Mouse (Mus musculus): ENCODE results near the gene Col19a1. TPM values are rescaled to one million over a fixed set of nuclear protein-coding genes. Genes with fewer than 3 reads are reported as not detected.

Col19a1 gene
- polyA plus RNA-seq, 1 experiment: 1.2 TPM

DNA sequence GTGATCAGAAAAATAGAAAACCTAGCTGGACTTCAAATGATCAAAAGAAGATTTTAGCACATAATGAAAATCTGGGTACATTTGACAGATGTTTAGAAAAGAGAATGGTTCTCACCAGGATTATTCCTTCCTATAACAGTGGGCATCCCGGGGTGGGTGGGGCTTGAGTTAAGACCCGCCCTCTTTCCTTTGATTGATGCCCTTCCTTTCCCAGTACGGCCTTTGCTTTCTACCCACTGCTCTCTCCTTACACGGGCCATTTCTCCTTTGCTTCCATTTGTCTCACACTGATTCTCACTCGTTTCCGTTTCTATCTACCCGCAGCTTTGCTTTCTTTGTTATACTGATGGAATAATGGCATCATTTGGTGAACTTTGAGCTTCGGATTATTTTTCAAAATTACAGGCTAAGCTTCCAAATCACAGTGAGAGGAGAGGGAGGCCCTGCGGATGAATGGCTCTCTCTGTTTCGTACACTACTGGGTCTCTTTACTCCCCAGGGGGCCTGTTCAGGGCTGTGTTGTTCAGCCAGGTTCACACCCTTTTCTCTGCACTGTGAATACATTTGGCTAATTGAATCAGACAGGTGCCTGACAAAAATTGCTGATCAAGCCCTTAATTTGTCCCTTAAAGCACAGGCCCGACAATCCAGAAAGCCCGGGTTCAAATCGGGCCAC lies 341.4 kb downstream of the Col19a1 start:
- Histone ChIP-seq H3K27ac (ENCODE audit: control insufficient read depth, insufficient read depth, low read depth, low read length, poor library complexity) (no peak overlapping the region), H3K4me3 (replicated peaks; ENCODE audit: control insufficient read depth, low read depth, low read length) (no peak overlapping the region), H3K4me1 (ENCODE audit: control insufficient read depth, insufficient read depth, low read length) (no peaks in the 10 kb centered on the region)
- TF ChIP-seq POLR2A (IDR thresholded peaks at IDR 0.05; ENCODE audit: borderline replicate concordance, control insufficient read depth, low read depth, low read length) (no peak), CTCF (IDR thresholded peaks at IDR 0.05; ENCODE audit: control insufficient read depth, insufficient read depth, low read length) (no peak)
- 71% methylated on average over 13 of the region's 13 CpGs for WGBS

DNA sequence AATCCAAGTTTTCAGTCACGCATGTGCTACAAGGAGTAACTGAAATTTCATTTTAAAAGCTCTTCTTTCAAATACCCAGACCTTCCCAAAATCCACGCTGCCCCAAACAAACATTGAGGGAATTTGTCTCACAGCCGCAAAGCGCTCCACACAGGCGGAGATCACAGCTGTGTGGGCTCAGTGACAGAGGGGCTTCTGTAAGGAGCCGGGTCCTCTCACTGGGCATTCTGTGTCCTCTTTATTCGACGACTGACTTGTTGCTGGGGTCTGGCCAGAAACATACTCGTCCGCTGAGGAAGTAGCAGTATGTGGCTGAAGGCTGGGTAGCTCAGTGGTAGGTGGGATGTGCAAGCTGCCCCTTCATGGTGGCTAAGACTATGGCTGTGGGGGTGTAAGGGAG lies 342.3 kb downstream of the Col19a1 start:
- no peak overlapping the region for H3K4me3 ChIP-seq (replicated peaks; ENCODE audit: control insufficient read depth, low read depth, low read length)
- no peak overlapping the region for H3K27ac ChIP-seq (ENCODE audit: control insufficient read depth, insufficient read depth, low read depth, low read length, poor library complexity)
- no peak for TF ChIP-seq POLR2A (IDR thresholded peaks at IDR 0.05; ENCODE audit: borderline replicate concordance, control insufficient read depth, low read depth, low read length)
- no peak for TF ChIP-seq CTCF (IDR thresholded peaks at IDR 0.05; ENCODE audit: control insufficient read depth, insufficient read depth, low read length)
- WGBS: 85% methylated on average over 10 of the region's 10 CpGs
- no peaks in the 10 kb centered on the region for H3K4me1 ChIP-seq (ENCODE audit: control insufficient read depth, insufficient read depth, low read length)

DNA sequence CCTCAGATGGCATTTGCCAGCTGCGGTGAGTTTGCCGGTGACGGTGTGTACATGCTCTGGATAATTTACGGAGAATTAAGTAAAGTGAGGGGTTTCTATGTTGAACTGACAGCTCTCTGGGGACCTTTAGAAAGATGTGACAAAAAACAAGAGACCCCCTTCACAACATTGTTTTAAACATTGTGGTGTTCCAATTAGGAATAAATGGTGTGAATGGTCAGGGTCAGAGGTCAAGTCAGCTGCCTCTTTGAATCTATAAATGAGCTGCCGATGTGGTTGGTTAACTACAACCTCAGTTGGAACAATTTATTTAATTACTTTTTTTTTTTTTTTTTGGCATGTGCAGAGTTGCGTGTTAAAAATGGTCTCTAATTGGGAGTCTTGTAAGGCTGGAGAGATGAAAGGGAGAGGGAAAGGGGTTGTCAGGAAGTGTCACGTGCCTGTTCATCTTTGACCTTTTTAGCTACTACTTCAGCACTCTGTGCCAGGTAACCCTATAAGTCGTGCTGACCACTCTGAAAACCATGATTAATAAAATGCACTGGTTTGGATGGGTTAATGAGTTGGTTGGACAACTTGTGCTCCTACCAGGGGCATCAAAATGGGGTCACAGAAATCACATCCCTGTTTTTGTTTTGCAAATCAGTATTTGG lies 347.1 kb downstream of the Col19a1 start:
- TF ChIP-seq POLR2A (IDR thresholded peaks at IDR 0.05; ENCODE audit: borderline replicate concordance, control insufficient read depth, low read depth, low read length) (no peak), CTCF (IDR thresholded peaks at IDR 0.05; ENCODE audit: control insufficient read depth, insufficient read depth, low read length) (no peak)
- Histone ChIP-seq H3K4me3 (replicated peaks; ENCODE audit: control insufficient read depth, low read depth, low read length) (no peak overlapping the region), H3K27ac (ENCODE audit: control insufficient read depth, insufficient read depth, low read depth, low read length, poor library complexity) (no peak overlapping the region), H3K4me1 (ENCODE audit: control insufficient read depth, insufficient read depth, low read length) (no peaks in the 10 kb centered on the region)
- 82% methylated on average over 8 of the region's 8 CpGs for whole genome bisulfite sequencing

DNA sequence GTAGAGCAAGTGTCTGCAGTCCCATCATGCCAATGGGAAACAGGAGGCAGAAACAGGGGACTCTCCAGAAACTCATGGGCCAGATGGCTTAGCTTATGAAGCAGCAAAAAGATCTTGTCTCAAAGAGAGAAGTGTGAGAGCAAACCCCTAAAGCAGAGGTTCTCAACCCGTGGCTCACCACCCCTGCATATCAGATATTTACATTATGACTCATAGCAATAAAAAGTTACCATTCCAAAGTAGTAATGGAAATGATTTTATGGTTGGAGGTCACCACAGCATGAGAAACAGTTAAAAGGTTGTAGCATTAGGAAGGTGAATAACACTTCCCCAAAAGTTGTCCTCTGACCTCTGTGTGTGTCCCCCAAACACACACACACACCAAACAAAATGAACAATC lies 350.9 kb downstream of the Col19a1 start:
- 67% methylated on average over 1 of the region's 1 CpGs for WGBS
- Histone ChIP-seq H3K4me1 (ENCODE audit: control insufficient read depth, insufficient read depth, low read length) (no peaks in the 10 kb centered on the region), H3K27ac (ENCODE audit: control insufficient read depth, insufficient read depth, low read depth, low read length, poor library complexity) (no peak overlapping the region), H3K4me3 (replicated peaks; ENCODE audit: control insufficient read depth, low read depth, low read length) (no peak overlapping the region)
- TF ChIP-seq POLR2A (IDR thresholded peaks at IDR 0.05; ENCODE audit: borderline replicate concordance, control insufficient read depth, low read depth, low read length): no peak
- no peak for TF ChIP-seq CTCF (IDR thresholded peaks at IDR 0.05; ENCODE audit: control insufficient read depth, insufficient read depth, low read length)

DNA sequence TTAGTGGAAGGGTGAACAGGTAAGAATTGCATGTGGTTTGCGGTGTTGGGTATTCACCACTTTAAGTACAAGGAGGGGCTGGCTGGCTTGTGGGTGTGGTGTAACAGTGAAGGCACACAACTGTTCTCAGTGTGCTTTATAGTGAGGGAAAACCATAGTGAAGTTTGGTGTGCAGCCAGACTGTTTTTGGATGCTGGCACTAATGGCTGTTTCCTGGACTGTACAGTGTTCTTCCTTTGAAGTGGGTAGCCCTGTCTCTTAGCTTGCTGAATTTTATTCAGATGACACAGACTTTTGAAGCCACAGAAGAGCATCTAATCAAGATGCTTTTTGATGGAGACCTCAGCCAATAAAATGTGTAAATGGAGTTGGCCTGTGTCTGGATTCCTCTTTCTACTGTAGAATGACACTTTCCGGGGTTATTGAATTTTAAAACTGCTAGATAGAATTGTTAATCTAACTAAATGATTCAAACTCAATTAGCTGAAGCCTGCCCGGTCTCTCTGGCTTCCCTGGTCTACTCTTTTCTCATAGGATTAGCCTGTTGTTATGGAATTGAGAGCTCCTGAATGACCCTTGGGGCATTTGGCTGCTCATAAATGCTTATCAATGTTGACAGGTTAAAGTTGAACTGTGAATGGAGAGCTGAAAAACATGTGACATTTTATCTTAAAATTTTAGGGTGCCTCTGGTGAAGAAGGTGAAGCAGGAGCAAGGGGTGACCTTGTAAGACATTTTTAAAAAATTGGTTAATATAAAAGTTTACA lies 355.6 kb downstream of the Col19a1 start:
- no peak for TF ChIP-seq CTCF (IDR thresholded peaks at IDR 0.05; ENCODE audit: control insufficient read depth, insufficient read depth, low read length)
- no peak for TF ChIP-seq POLR2A (IDR thresholded peaks at IDR 0.05; ENCODE audit: borderline replicate concordance, control insufficient read depth, low read depth, low read length)
- Histone ChIP-seq H3K4me3 (replicated peaks; ENCODE audit: control insufficient read depth, low read depth, low read length) (no peak overlapping the region), H3K27ac (ENCODE audit: control insufficient read depth, insufficient read depth, low read depth, low read length, poor library complexity) (no peak overlapping the region), H3K4me1 (ENCODE audit: control insufficient read depth, insufficient read depth, low read length) (no peaks in the 10 kb centered on the region)
- WGBS: 67% methylated on average over 3 of the region's 3 CpGs

DNA sequence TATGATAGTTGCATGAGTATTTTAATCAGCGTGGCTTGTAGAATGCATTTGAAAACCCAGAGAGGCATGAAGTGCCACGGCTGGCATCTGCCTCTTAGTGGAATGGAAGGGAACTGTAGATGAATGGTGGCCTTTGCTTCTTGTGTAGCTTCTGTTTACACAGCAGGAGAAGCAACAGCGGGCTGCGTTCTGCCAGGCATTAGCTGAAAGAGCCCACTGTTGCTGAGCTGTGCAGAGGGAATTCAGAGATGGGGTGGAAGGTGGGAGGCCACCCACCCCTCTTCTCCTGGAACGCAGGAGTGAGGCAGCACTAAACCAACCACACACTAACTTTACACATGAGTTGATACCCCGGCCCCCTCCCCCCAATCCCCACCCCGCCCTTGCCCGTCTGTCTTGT lies 356.8 kb downstream of the Col19a1 start:
- Histone ChIP-seq H3K4me1 (ENCODE audit: control insufficient read depth, insufficient read depth, low read length) (no peaks in the 10 kb centered on the region), H3K4me3 (replicated peaks; ENCODE audit: control insufficient read depth, low read depth, low read length) (no peak overlapping the region), H3K27ac (ENCODE audit: control insufficient read depth, insufficient read depth, low read depth, low read length, poor library complexity) (no peak overlapping the region)
- 62% methylated on average over 8 of the region's 8 CpGs for WGBS
- no peak for TF ChIP-seq CTCF (IDR thresholded peaks at IDR 0.05; ENCODE audit: control insufficient read depth, insufficient read depth, low read length)
- TF ChIP-seq POLR2A (IDR thresholded peaks at IDR 0.05; ENCODE audit: borderline replicate concordance, control insufficient read depth, low read depth, low read length): no peak

DNA sequence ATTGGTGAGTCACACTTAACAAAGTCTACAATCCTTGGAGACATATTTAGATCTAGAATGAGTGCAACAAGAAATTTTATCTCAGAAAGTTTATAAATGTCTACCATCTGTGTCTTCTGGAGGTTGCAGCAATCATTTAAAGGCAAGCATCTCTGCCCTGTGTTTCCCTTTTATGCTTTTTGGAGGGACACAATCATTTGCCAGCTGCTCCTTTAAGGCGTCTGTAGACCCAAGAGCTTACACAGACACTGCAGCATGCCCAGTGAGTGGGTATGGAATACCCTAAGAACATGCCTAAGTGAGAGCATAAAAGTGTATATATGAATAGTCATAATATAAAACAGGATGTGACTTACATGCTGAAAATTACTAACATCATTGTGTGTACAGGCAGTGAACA lies 357.7 kb downstream of the Col19a1 start:
- no peak overlapping the region for H3K27ac ChIP-seq (ENCODE audit: control insufficient read depth, insufficient read depth, low read depth, low read length, poor library complexity)
- H3K4me1 ChIP-seq (ENCODE audit: control insufficient read depth, insufficient read depth, low read length): no peaks in the 10 kb centered on the region
- TF ChIP-seq POLR2A (IDR thresholded peaks at IDR 0.05; ENCODE audit: borderline replicate concordance, control insufficient read depth, low read depth, low read length): no peak
- TF ChIP-seq CTCF (IDR thresholded peaks at IDR 0.05; ENCODE audit: control insufficient read depth, insufficient read depth, low read length): no peak
- WGBS: 67% methylated on average over 1 of the region's 1 CpGs
- no peak overlapping the region for H3K4me3 ChIP-seq (replicated peaks; ENCODE audit: control insufficient read depth, low read depth, low read length)
